Mouse (Mus musculus) liver, postnatal 0 days (tissue): ENCODE data around the gene Lzic. TPM values are rescaled to one million over a fixed set of nuclear protein-coding genes. Genes with fewer than 3 reads are reported as not detected.
A peak's percentile ranks its signal among the peaks of the same experiment; 100 is the strongest.

Experiments
- ATAC-seq: fragments of 200-750 bp; cut with Nextera tagmentation; 2 replicates; pipeline ENCODE4 v1.8.0; 2017; ENCODE audit warnings: mild to moderate bottlenecking, moderate library complexity
- DNase-seq: peaks from one replicate; pipeline ENCODE4 v3.0.0-alpha.2; 2016
- H3K27ac ChIP-seq: fragments of 300-500 bp; sonication (generic); 2 replicates; pipeline ENCODE4 v1.5.1; 2014; ENCODE audit warnings: antibody characterized with exemption, moderate library complexity, mild to moderate bottlenecking, low read depth
- H3K27me3 ChIP-seq: fragments of 300-500 bp; sonication (generic); 2 replicates; pipeline ENCODE4 v1.6.1; 2014; ENCODE audit warnings: low read length, control low read depth, mixed read lengths; ENCODE audit not compliant: insufficient read depth
- H3K36me3 ChIP-seq: fragments of 300-500 bp; sonication (generic); replicated peaks from 2 replicates; pipeline ENCODE4 v1.6.1; 2014; ENCODE audit warnings: mild to moderate bottlenecking, control low read depth, low read length, moderate library complexity, mixed read lengths; ENCODE audit not compliant: insufficient read depth
- H3K4me1 ChIP-seq: fragments of 300-500 bp; sonication (generic); 2 replicates; pipeline ENCODE4 v1.6.1; 2014; ENCODE audit warnings: antibody characterized with exemption, mild to moderate bottlenecking, control low read depth; ENCODE audit not compliant: insufficient read depth
- H3K4me2 ChIP-seq: fragments of 300-500 bp; sonication (generic); 2 replicates; pipeline ENCODE4 v1.6.1; 2014; ENCODE audit warnings: low read depth, mild to moderate bottlenecking, low read length, moderate library complexity, mixed read lengths
- H3K4me3 ChIP-seq: fragments of 300-500 bp; sonication (generic); 2 replicates; pipeline ENCODE4 v1.5.1; 2014; ENCODE audit warnings: low read depth, low read length
- H3K9ac ChIP-seq: fragments of 300-500 bp; sonication (generic); replicated peaks from 2 replicates; pipeline ENCODE4 v1.6.1; 2014; ENCODE audit warnings: mild to moderate bottlenecking, moderate library complexity
- H3K9me3 ChIP-seq: fragments of 300-500 bp; sonication (generic); 2 replicates; pipeline ENCODE4 v1.6.1; 2016; ENCODE audit warnings: mild to moderate bottlenecking, control low read depth, low read length, mixed read lengths
- CTCF ChIP-seq: sonication (generic); IDR thresholded peaks from 2 replicates; pipeline ENCODE4 v1.5.1; 2016; ENCODE audit warnings: antibody characterized with exemption, low read depth
- EP300 ChIP-seq: IDR thresholded peaks from 2 replicates; pipeline ENCODE4 v1.6.1; 2016; ENCODE audit warnings: antibody characterized with exemption, low read depth, mild to moderate bottlenecking
- WGBS: fragments of 180-500 bp; shearing (Covaris S2); extraction: QIAGEN DNeasy Blood & Tissue Kit; methylation state at CpG from one replicate; pipeline ENCODE4 v1.1.7; 2014; ENCODE audit not compliant: insufficient replicate concordance; 5-methylcytosine and 5-hydroxymethylcytosine counted together
- polyA plus RNA-seq: library from polyadenylated mRNA; unstranded; fragments of >200 nt; fragmentation: Nextera tagmentation; extraction: Ambion mirVana; gene quantifications from 2 replicates; pipeline ENCODE4 v1.2.1, GENCODE M21; 2015

Lzic gene
- 7.7 and 8.2 TPM in 2 replicates for polyA plus RNA-seq

DNA sequence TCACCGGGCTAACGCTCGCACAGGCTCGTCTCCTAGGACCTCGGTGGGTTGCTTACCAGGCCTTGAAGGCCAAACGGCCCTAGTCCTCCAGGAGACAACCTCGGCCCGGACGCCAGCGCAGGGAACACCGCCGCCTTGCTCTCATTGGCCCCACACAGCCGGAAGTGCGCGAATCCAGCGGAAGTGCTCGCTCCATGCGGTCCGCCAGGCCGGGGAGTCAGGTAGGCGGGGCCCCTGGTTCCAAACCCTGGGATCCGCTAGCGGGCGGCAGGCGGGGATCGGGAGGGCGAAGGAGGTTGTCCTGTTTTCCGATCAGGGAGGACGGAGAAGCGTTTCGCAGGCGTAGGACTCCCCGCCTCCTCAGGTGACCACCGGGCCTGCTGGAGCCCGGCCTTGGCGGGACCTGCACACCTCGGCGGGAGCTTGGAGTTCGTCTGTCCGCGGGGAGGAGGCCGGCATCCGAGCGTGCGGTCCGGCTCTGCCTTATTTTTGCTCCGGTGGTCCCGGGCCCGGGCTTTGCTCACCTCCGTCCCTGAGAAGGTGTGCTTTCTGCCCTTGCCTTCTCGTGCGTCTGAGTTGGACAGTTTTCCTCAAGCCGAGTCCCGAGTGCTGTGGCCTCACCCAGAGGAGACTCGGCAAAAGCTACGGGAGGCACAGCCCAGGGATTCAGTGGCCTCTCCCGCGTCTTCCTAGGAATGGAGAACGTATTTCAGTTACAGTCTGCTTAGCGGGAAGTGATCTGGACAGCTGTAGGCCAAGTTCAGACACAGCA is at the start of gene Lzic, which contains the start of gene Nmnat1:
Lzic (plus strand) TSS at position 177 of the 772 bp plus-strand sequence.
Nmnat1 (minus strand) TSS at position 150 of the 772 bp plus-strand sequence.
- ATAC-seq (peak; percentile 99), DNase-seq (peak; percentile 96)
- peak within 1 kb of the TSS; percentile 88 for H3K4me2 ChIP-seq
- peak within 1 kb of the TSS; percentile 89 for H3K27ac ChIP-seq
- no peaks in the 10 kb centered on the region for H3K27me3 ChIP-seq
- no peaks in the 10 kb centered on the region for H3K9me3 ChIP-seq
- under 1% methylated on average over 59 of the region's 60 CpGs for WGBS
- peak within 1 kb of the TSS; percentile 77 for H3K9ac ChIP-seq
- peaks cover 24% of the 10 kb centered on the region for H3K36me3 ChIP-seq
- peaks cover 12% of the 10 kb centered on the region for H3K4me1 ChIP-seq
- H3K4me3 ChIP-seq = peak within 1 kb of the TSS; percentile 65
- TF ChIP-seq EP300 = no peak
- TF ChIP-seq CTCF = peak; percentile 27

DNA sequence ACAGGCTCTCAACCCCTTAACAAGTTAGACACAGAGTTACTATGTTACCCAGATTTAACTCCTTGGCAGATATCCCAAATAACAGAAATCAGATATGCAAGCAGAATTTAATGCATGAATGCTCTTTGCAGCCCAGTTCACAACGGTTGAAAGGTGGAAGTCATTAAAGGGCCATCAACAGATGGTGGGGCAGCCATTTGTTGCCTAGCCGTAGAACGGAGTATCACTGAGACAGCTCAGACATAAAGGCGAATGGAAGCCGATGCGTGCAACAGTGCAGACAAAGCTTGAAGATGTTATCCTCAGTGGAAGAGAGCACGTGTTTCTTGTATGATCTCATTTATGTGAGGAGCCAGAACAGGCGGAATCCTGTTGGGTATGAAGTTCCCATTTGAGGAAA is 44.5 kb upstream of the Lzic start:
- ATAC-seq (no peak), DNase-seq (no peak)
- Histone ChIP-seq H3K4me3 (no peak overlapping the region), H3K27ac (no peak overlapping the region), H3K27me3 (no peaks in the 10 kb centered on the region), H3K9ac (no peak overlapping the region), H3K36me3 (no peaks in the 10 kb centered on the region), H3K9me3 (no peaks in the 10 kb centered on the region), H3K4me1 (peaks cover 12% of the 10 kb centered on the region), H3K4me2 (no peak overlapping the region)
- TF ChIP-seq CTCF (no peak), EP300 (no peak)
- 62% methylated on average over 8 of the region's 8 CpGs for WGBS

DNA sequence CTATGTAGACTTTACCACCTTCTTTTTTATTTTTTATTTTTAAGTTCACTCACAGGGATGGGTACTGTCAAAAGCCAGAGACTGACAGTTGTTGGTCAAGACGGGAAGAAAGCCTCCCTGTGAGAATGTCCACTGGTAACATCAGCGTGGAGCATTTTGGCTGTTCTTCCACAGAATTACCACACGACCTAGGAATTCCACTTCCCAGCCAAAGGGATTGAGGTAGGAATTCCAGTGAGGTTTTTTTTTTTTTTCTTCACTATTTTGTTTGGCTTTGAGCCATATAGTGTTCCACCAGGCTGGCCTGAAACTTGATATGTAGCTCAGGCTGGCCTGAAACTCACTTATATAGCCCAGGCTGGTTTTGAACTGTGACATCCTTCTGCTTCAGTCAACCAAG is 42.6 kb upstream of the Lzic start:
- Histone ChIP-seq H3K27ac (no peak overlapping the region), H3K27me3 (no peaks in the 10 kb centered on the region), H3K4me2 (no peak overlapping the region), H3K9ac (no peak overlapping the region), H3K4me1 (peaks cover 17% of the 10 kb centered on the region), H3K4me3 (no peak overlapping the region), H3K9me3 (no peaks in the 10 kb centered on the region), H3K36me3 (no peaks in the 10 kb centered on the region)
- TF ChIP-seq EP300 (no peak), CTCF (no peak)
- no peak for ATAC-seq
- 72% methylated on average over 3 of the region's 3 CpGs for WGBS
- DNase-seq = no peak

DNA sequence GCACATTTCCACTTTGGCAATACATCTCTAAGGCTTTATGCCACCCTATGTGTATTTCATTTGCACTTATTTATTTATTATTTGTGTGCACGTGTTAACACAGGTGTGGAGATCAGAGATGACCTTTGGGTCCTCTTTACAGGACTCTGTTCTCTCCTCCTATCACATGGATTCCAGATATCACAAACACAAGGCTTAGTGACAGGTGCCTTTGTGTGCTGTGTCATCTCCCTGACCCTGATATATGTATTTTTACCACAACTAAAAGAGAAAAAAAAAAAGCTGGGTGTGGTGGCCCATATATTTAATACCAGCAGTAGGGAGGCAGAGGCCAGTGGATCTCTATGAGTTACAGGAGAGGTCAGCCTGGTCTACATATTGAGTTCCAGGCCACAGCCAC is 40.6 kb upstream of the Lzic start:
- H3K27ac ChIP-seq = no peak overlapping the region
- no peaks in the 10 kb centered on the region for H3K27me3 ChIP-seq
- no peaks in the 10 kb centered on the region for H3K9me3 ChIP-seq
- peak overlapping the region; percentile 72; the same call in 1 of the 2 replicates for H3K4me2 ChIP-seq
- TF ChIP-seq EP300 (no peak), CTCF (no peak)
- ATAC-seq (no peak), DNase-seq (no peak)
- H3K36me3 ChIP-seq = no peaks in the 10 kb centered on the region
- H3K4me3 ChIP-seq = no peak overlapping the region
- no peak overlapping the region for H3K9ac ChIP-seq
- peaks cover 17% of the 10 kb centered on the region for H3K4me1 ChIP-seq
- 43% methylated on average over 1 of the region's 1 CpGs for WGBS

DNA sequence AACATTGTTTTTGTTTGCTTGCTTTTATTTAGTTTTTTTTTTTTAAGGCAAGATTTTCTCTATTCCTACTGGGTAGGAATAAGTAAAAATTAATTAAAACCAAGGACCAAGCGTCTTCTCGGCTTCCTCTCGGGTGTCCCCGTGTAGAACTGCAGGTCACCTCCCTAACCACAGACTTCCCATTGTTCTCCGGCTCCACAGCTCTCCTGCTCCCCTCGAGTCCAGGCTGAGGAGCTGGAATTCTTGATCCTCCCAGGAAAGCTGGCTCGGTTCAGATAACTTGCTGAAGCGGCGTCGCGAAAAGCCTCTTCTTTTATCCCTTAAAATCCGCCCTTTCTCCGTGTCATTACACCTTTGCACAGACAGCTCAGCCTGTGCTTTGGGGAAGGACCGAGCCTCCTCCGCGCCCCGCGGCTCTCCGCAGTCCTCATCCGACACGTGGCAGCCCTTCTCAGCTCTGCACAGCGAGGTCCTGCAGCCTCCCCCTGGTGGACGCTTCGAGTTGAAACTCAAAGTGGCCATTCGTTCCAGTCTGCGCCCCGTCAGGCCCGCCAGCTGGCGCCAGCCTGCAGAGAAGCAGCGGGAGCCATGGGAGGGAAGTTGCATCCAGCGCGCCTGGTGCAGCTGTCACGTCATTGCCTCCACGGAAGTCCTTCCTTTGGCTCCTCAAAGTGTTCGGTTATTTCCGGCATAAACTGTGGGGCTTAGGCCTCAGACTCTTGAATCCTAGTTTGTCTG is 39.9 kb upstream of the Lzic start:
- H3K27me3 ChIP-seq = no peaks in the 10 kb centered on the region
- under 1% methylated on average over 36 of the region's 36 CpGs for WGBS
- no peaks in the 10 kb centered on the region for H3K9me3 ChIP-seq
- peak; percentile 98 for TF ChIP-seq CTCF
- TF ChIP-seq EP300 = 0 out of 2 replicates have a peak, but pooled peaks have one; percentile 28
- no peaks in the 10 kb centered on the region for H3K36me3 ChIP-seq
- peak overlapping the region; percentile 48; the same call in 1 of the 2 replicates for H3K9ac ChIP-seq
- H3K4me2 ChIP-seq = peak overlapping the region; percentile 72
- H3K27ac ChIP-seq = peak overlapping the region; percentile 60; the same call in 1 of the 2 replicates
- peak overlapping the region; percentile 38 for H3K4me3 ChIP-seq
- DNase-seq (peak; percentile 92), ATAC-seq (peak; percentile 97)
- H3K4me1 ChIP-seq = peaks cover 14% of the 10 kb centered on the region

DNA sequence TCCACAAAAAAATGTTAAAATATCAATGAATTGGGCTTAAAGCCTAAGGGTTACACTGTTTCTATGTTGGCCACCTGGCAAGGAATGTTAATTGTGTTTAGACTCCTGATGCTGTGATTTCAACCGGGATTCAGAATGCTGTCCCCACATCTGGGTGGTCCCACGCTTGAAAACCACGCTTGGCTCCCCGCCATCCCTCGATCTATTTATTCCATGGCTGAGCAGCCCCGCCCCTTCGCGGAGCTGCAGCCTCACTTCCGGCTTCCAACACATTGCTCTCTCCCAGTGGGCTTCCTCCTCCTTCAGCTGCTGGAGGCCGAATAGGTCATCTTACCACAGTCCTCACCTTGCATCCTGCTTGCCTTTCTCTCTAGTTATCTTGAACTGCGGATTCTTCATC is 39.2 kb upstream of the Lzic start:
- Histone ChIP-seq H3K9ac (peak overlapping the region; percentile 48; the same call in 1 of the 2 replicates), H3K4me3 (peak overlapping the region; percentile 38), H3K9me3 (no peaks in the 10 kb centered on the region), H3K4me1 (peaks cover 14% of the 10 kb centered on the region), H3K27ac (0 out of 2 replicates have a peak overlapping the region, but pooled peaks have one; percentile 60), H3K36me3 (no peaks in the 10 kb centered on the region), H3K27me3 (no peaks in the 10 kb centered on the region), H3K4me2 (peak overlapping the region; percentile 72)
- TF ChIP-seq EP300 (no peak), CTCF (no peak)
- DNase-seq = peak; percentile 63
- peak; percentile 42 for ATAC-seq
- 4% methylated on average over 11 of the region's 11 CpGs for WGBS
